Mouse (Mus musculus) spleen, adult 2 months (tissue): ENCODE results near the gene Grip2.

Experiments
- CTCF ChIP-seq: fragments of 200-500 bp; IDR thresholded peaks from 2 replicates; pipeline ENCODE4 v1.5.1; 2011; ENCODE audit warnings: mild to moderate bottlenecking, inconsistent platforms; ENCODE audit not compliant: insufficient read depth, insufficient read length, insufficient replicate concordance; ENCODE audit errors: extremely low read depth
- POLR2A ChIP-seq: fragments of 200-500 bp; IDR thresholded peaks from 2 replicates; pipeline ENCODE4 v1.6.1; 2011; ENCODE audit warnings: low read depth, low read length, inconsistent platforms

- TF ChIP-seq POLR2A, result no peak
- TF ChIP-seq CTCF, result no peak
Measured at GRCm38 (mm10) chr6:91738058-91738457, 89.0 kb downstream of the Grip2 start.
